In genomic region chr2:174876886-174877285, GRCm38 (mm10) we compare ENCODE assay signal across 28 mouse cellular contexts.
DNase-seq lines count a peak whose midpoint lies in the region; ATAC-seq and TF ChIP-seq lines count a peak whose summit lies in the region.
"Had no signal": no experiment of that assay in that cellular context is flagged by ENCODE, and none has a peak within 500 bp of the region (broad histone marks: within the 10 kb centered on the region; RNA-seq: fewer than 3 reads in every experiment).

No protein-coding gene starts in this region.

- no peak overlapping the region for H3K4me2 ChIP-seq in midbrain, embryonic 11.5 days
- no peak overlapping the region for H3K4me2 ChIP-seq in midbrain, embryonic 14.5 days (ENCODE audit: low read length)
- H3K4me2 ChIP-seq in embryonic facial prominence, embryonic 12.5 days (replicated peaks) = no peak overlapping the region
- no peak overlapping the region for H3K4me2 ChIP-seq in embryonic facial prominence, embryonic 14.5 days (ENCODE audit: low read depth, low read length)
- no peak overlapping the region for H3K4me2 ChIP-seq in limb, embryonic 14.5 days (replicated peaks; ENCODE audit: low read depth, low read length, severe bottlenecking)
- H3K4me2 ChIP-seq: forebrain, embryonic 12.5 days; heart, embryonic 13.5 days; hindbrain, embryonic 14.5 days had no signal

- H3K36me3 ChIP-seq in midbrain, embryonic 11.5 days (ENCODE audit: control insufficient read depth, insufficient read depth, low read length) = no peaks in the 10 kb centered on the region
- no peaks in the 10 kb centered on the region for H3K36me3 ChIP-seq in midbrain, embryonic 14.5 days (ENCODE audit: control insufficient read depth, insufficient read depth, low read length)
- H3K36me3 ChIP-seq in embryonic facial prominence, embryonic 12.5 days = no peaks in the 10 kb centered on the region
- no peaks in the 10 kb centered on the region for H3K36me3 ChIP-seq in embryonic facial prominence, embryonic 14.5 days (ENCODE audit: control insufficient read depth, insufficient read depth, low read length)
- no peaks in the 10 kb centered on the region for H3K36me3 ChIP-seq in limb, embryonic 14.5 days (ENCODE audit: control insufficient read depth, insufficient read depth, low read length)
- H3K36me3 ChIP-seq: forebrain, embryonic 12.5 days; heart, embryonic 10.5 days; heart, embryonic 13.5 days had no signal

- H3K4me3 ChIP-seq in midbrain, embryonic 11.5 days (ENCODE audit: low read depth, low read length) = no peak overlapping the region
- H3K4me3 ChIP-seq in midbrain, embryonic 14.5 days (replicated peaks; ENCODE audit: low read depth, low read length) = no peak overlapping the region
- no peak overlapping the region for H3K4me3 ChIP-seq in embryonic facial prominence, embryonic 12.5 days
- H3K4me3 ChIP-seq in embryonic facial prominence, embryonic 14.5 days (ENCODE audit: low read depth, low read length) = no peak overlapping the region
- no peak overlapping the region for H3K4me3 ChIP-seq in limb, embryonic 14.5 days (replicated peaks; ENCODE audit: low read length)
- H3K4me3 ChIP-seq: erythroblast, embryonic 14.5 days; forebrain, embryonic 12.5 days; heart, adult 2 months; heart, embryonic 10.5 days; heart, embryonic 13.5 days had no signal

- no peak for ATAC-seq in midbrain, embryonic 11.5 days (ENCODE audit: low FRiP score)
- no peak for ATAC-seq in midbrain, embryonic 14.5 days (ENCODE audit: low FRiP score, low TSS enrichment)
- no peak for ATAC-seq in embryonic facial prominence, embryonic 12.5 days (ENCODE audit: insufficient number of reproducible peaks, insufficient read depth, low FRiP score, low TSS enrichment)
- peak; percentile 41; the same call in 1 of the 2 replicates for ATAC-seq in embryonic facial prominence, embryonic 14.5 days (ENCODE audit: low read depth)
- ATAC-seq in limb, embryonic 14.5 days (ENCODE audit: low FRiP score, low read depth) = 0 out of 2 replicates have a peak, but pooled peaks have one; percentile 32
- ATAC-seq in inflammation-experienced regulatory T-cells, adult 6 months = no peak
- ATAC-seq: CD4-positive, CD25-positive, alpha-beta regulatory T cell, adult 4 months; forebrain, embryonic 16.5 days; hindbrain, postnatal 0 days had no signal

- H3K27me3 ChIP-seq in midbrain, embryonic 11.5 days (ENCODE audit: control insufficient read depth, insufficient read depth, low read length) = no peaks in the 10 kb centered on the region
- H3K27me3 ChIP-seq in midbrain, embryonic 14.5 days (ENCODE audit: control insufficient read depth, insufficient read depth, low read length) = no peaks in the 10 kb centered on the region
- H3K27me3 ChIP-seq in embryonic facial prominence, embryonic 12.5 days = no peaks in the 10 kb centered on the region
- no peaks in the 10 kb centered on the region for H3K27me3 ChIP-seq in embryonic facial prominence, embryonic 14.5 days (replicated peaks; ENCODE audit: control insufficient read depth, insufficient read depth, low read length)
- H3K27me3 ChIP-seq in limb, embryonic 14.5 days (ENCODE audit: control insufficient read depth, insufficient read depth, low read length) = no peaks in the 10 kb centered on the region
- H3K27me3 ChIP-seq: forebrain, embryonic 12.5 days; heart, embryonic 13.5 days had no signal

- DNase-seq in midbrain, embryonic 11.5 days (ENCODE audit: low spot score, missing footprints) = peak; percentile 62
- no peak for DNase-seq in midbrain, embryonic 14.5 days
- peak; percentile 85 for DNase-seq in embryonic facial prominence, embryonic 14.5 days (ENCODE audit: low spot score)
- peak; percentile 63 for DNase-seq in limb, embryonic 14.5 days (ENCODE audit: low spot score)
- DNase-seq in thymus, postnatal 25 days = no peak
- DNase-seq in ovary, postnatal 36 days (ENCODE audit: low spot score) = no peak
- DNase-seq: adrenal gland, adult 2 months; adrenal gland, postnatal 14 days; cerebellum, adult 11 months; cerebellum, adult 2 months; cerebellum, adult 9-11 months; cerebellum, postnatal 25 days; embryo, embryonic 11 days; gastrocnemius, postnatal 10 days; gastrocnemius, postnatal 36 days; heart, adult 2 months; heart, postnatal 14 days; heart, postnatal 4 days had no signal

- WGBS in midbrain, embryonic 11.5 days = 71% methylated on average over 5 of the region's 5 CpGs
- WGBS in midbrain, embryonic 14.5 days = 70% methylated on average over 5 of the region's 5 CpGs
- WGBS in embryonic facial prominence, embryonic 12.5 days = 21% methylated on average over 5 of the region's 5 CpGs
- 21% methylated on average over 5 of the region's 5 CpGs for WGBS in embryonic facial prominence, embryonic 14.5 days
- WGBS in limb, embryonic 14.5 days = 14% methylated on average over 5 of the region's 5 CpGs

- no peak for TF ChIP-seq POLR2A in limb, embryonic 14.5 days (IDR thresholded peaks at IDR 0.05; ENCODE audit: borderline replicate concordance, extremely low read depth, insufficient read depth, insufficient read length)

- no peak overlapping the region for H3K27ac ChIP-seq in midbrain, embryonic 11.5 days (ENCODE audit: low read depth, low read length)
- H3K27ac ChIP-seq in midbrain, embryonic 14.5 days (replicated peaks; ENCODE audit: low read depth, low read length) = no peak overlapping the region
- H3K27ac ChIP-seq in embryonic facial prominence, embryonic 12.5 days = peak overlapping the region; percentile 69; the same call in 1 of the 2 replicates
- H3K27ac ChIP-seq in embryonic facial prominence, embryonic 14.5 days (replicated peaks; ENCODE audit: low read depth, low read length) = peak overlapping the region; percentile 61
- H3K27ac ChIP-seq in limb, embryonic 14.5 days (replicated peaks; ENCODE audit: low read depth, low read length) = no peak overlapping the region; the same call in 1 of the 2 replicates
- H3K27ac ChIP-seq: forebrain, embryonic 12.5 days; heart, adult 2 months; heart, embryonic 10.5 days; heart, embryonic 13.5 days; hindbrain, embryonic 14.5 days; hindbrain, postnatal 0 days had no signal

- no peak overlapping the region for H3K9ac ChIP-seq in midbrain, embryonic 11.5 days (ENCODE audit: low read length)
- H3K9ac ChIP-seq in midbrain, embryonic 14.5 days (replicated peaks; ENCODE audit: low read length) = no peak overlapping the region
- H3K9ac ChIP-seq in embryonic facial prominence, embryonic 12.5 days = no peak overlapping the region
- H3K9ac ChIP-seq in embryonic facial prominence, embryonic 14.5 days (ENCODE audit: low read depth, low read length) = no peak overlapping the region
- no peak overlapping the region for H3K9ac ChIP-seq in limb, embryonic 14.5 days (ENCODE audit: low read depth, low read length, severe bottlenecking)
- H3K9ac ChIP-seq: forebrain, embryonic 12.5 days; heart, embryonic 13.5 days; hindbrain, embryonic 14.5 days had no signal

- H3K9me3 ChIP-seq in midbrain, embryonic 11.5 days (ENCODE audit: control insufficient read depth, low read length) = no peaks in the 10 kb centered on the region
- no peaks in the 10 kb centered on the region for H3K9me3 ChIP-seq in midbrain, embryonic 14.5 days (ENCODE audit: control insufficient read depth, low read length)
- no peaks in the 10 kb centered on the region for H3K9me3 ChIP-seq in embryonic facial prominence, embryonic 12.5 days
- H3K9me3 ChIP-seq in embryonic facial prominence, embryonic 14.5 days (ENCODE audit: control insufficient read depth, low read length) = no peaks in the 10 kb centered on the region
- H3K9me3 ChIP-seq in limb, embryonic 14.5 days (ENCODE audit: control insufficient read depth, low read length) = no peaks in the 10 kb centered on the region
- H3K9me3 ChIP-seq: forebrain, embryonic 12.5 days; heart, embryonic 10.5 days; heart, embryonic 13.5 days had no signal

- H3K4me1 ChIP-seq in midbrain, embryonic 11.5 days (ENCODE audit: control insufficient read depth, insufficient read depth, low read length) = no peaks in the 10 kb centered on the region
- H3K4me1 ChIP-seq in midbrain, embryonic 14.5 days (ENCODE audit: control insufficient read depth, insufficient read depth, low read length) = no peaks in the 10 kb centered on the region; the same call in 1 of the 2 replicates
- peaks cover 42% of the 10 kb centered on the region for H3K4me1 ChIP-seq in embryonic facial prominence, embryonic 12.5 days
- H3K4me1 ChIP-seq in embryonic facial prominence, embryonic 14.5 days (ENCODE audit: control insufficient read depth, insufficient read depth, low read length) = peaks cover 32% of the 10 kb centered on the region
- H3K4me1 ChIP-seq in limb, embryonic 14.5 days (ENCODE audit: control insufficient read depth, insufficient read depth, low read length) = peaks cover 15% of the 10 kb centered on the region

Comparison
In these comparisons a context has a peak if more than half of its experiments do, and no peak if none do; other contexts are left out.
1. ATAC-seq: peak in embryonic facial prominence, embryonic 14.5 days (single experiment) and limb, embryonic 14.5 days (single experiment); none in midbrain, embryonic 11.5 days (single experiment), midbrain, embryonic 14.5 days (single experiment), embryonic facial prominence, embryonic 12.5 days (single experiment) and inflammation-experienced regulatory T-cells, adult 6 months (single experiment).
2. DNase-seq: peak in midbrain, embryonic 11.5 days (single experiment), embryonic facial prominence, embryonic 14.5 days (single experiment) and limb, embryonic 14.5 days (single experiment); none in midbrain, embryonic 14.5 days (single experiment), thymus, postnatal 25 days (single experiment) and ovary, postnatal 36 days (single experiment).
3. H3K27ac ChIP-seq: peak in embryonic facial prominence, embryonic 12.5 days (single experiment) and embryonic facial prominence, embryonic 14.5 days (single experiment); none in midbrain, embryonic 11.5 days (single experiment), midbrain, embryonic 14.5 days (single experiment) and limb, embryonic 14.5 days (single experiment).